Mouse (Mus musculus) heart, embryonic 12.5 days (tissue): ENCODE results near the gene Myf5. TPM values are rescaled to one million over a fixed set of nuclear protein-coding genes. Genes with fewer than 3 reads are reported as not detected.

ENCODE experiments used
- ATAC-seq: fragments of 200-750 bp; cut with Nextera tagmentation; 2 replicates; pipeline ENCODE4 v1.8.0; 2017; ENCODE audit warnings: moderate TSS enrichment, moderate library complexity; ENCODE audit not compliant: insufficient number of reproducible peaks, low FRiP score
- H3K27ac ChIP-seq: fragments of 300-500 bp; sonication (generic); 2 replicates; pipeline ENCODE4 v1.5.1; 2016; ENCODE audit warnings: mild to moderate bottlenecking, moderate library complexity; ENCODE audit not compliant: poor library complexity, severe bottlenecking
- H3K27me3 ChIP-seq: fragments of 300-500 bp; sonication (generic); replicated peaks from 2 replicates; pipeline ENCODE4 v1.6.1; 2016; ENCODE audit warnings: mild to moderate bottlenecking, moderate library complexity
- H3K36me3 ChIP-seq: fragments of 300-500 bp; sonication (generic); 2 replicates; pipeline ENCODE4 v1.6.1; 2016; ENCODE audit warnings: mild to moderate bottlenecking, moderate library complexity
- H3K4me1 ChIP-seq: fragments of 300-500 bp; sonication (generic); replicated peaks from 2 replicates; pipeline ENCODE4 v1.6.1; 2016; ENCODE audit warnings: mild to moderate bottlenecking
- H3K4me2 ChIP-seq: fragments of 300-500 bp; sonication (generic); 2 replicates; pipeline ENCODE4 v1.6.1; 2016; ENCODE audit warnings: mild to moderate bottlenecking, moderate library complexity
- H3K4me3 ChIP-seq: fragments of 300-500 bp; sonication (generic); 2 replicates; pipeline ENCODE4 v1.5.1; 2016; ENCODE audit warnings: mild to moderate bottlenecking
- H3K9ac ChIP-seq: fragments of 300-500 bp; sonication (generic); 2 replicates; pipeline ENCODE4 v1.6.1; 2016; ENCODE audit warnings: mild to moderate bottlenecking, moderate library complexity
- H3K9me3 ChIP-seq: fragments of 300-500 bp; sonication (generic); replicated peaks from 2 replicates; pipeline ENCODE4 v1.6.1; 2016; ENCODE audit warnings: mild to moderate bottlenecking, moderate library complexity
- WGBS: fragments of 180-500 bp; shearing (Covaris S2); methylation state at CpG from one replicate; pipeline ENCODE4 v1.1.7; 2016; 5-methylcytosine and 5-hydroxymethylcytosine counted together
- microRNA-seq: library from miRNA; unstranded; fragments of <30 nt; microRNA quantifications from one replicate; pipeline ENCODE4, GENCODE M21; 2017
- polyA plus RNA-seq: library from polyadenylated mRNA; unstranded; fragments of >200 nt; fragmentation: Nextera tagmentation; extraction: Ambion mirVana; gene quantifications from 2 replicates; pipeline ENCODE4 v1.2.1, GENCODE M21; 2016

Myf5 gene
- polyA plus RNA-seq, 1 experiment from 2014 or later = not detected

DNA sequence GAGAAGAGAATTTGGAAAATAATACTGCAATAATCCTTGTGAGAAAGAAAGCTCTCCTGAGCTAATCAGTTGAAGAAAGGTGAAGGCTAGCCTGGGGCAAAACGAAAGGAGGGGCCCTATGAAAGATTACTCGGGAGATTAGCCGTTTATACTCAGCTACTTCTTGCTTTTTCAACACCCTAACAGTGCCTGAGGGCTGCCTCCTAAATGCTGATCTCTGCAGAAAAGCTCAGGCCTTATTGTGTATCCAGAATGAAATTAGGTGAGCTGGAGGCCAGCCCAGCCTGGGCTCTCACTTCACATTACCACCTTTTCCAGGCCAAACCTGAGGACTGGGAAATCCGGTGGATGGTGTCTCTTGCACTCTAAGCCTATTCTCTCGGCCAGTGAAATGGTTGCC lies 49.0 kb downstream of the Myf5 start:
- WGBS = 64% methylated on average over 5 of the region's 5 CpGs
- Histone ChIP-seq H3K36me3 (no peaks in the 10 kb centered on the region), H3K4me2 (no peak overlapping the region), H3K4me1 (no peaks in the 10 kb centered on the region), H3K9me3 (no peaks in the 10 kb centered on the region), H3K4me3 (no peak overlapping the region), H3K9ac (no peak overlapping the region), H3K27me3 (no peaks in the 10 kb centered on the region), H3K27ac (no peak overlapping the region)
- no peak for ATAC-seq

Small RNA genes within 50 kb of the gene (microRNA-seq; reads per million reads assigned to microRNA genes)
- not detected for gene Gm44403

Other genes starting within 250 kb of the Myf5 start
- gene Lin7a, start 214.4 kb downstream of the Myf5 start, polyA plus RNA-seq = 1.2 and 1.7 TPM in 2 replicates
- gene Myf6, start 8.6 kb upstream of the Myf5 start, polyA plus RNA-seq = 0.13 TPM in 1 of 2 replicates, not detected in the other
- gene Ptprq, start 233.9 kb upstream of the Myf5 start, polyA plus RNA-seq = 0.11 TPM in 1 of 2 replicates, not detected in the other